Mouse (Mus musculus) stomach, embryonic 14.5 days (tissue): ENCODE data around the gene Wfdc1. TPM values are rescaled to one million over a fixed set of nuclear protein-coding genes. Genes with fewer than 3 reads are reported as not detected.

Experiments used
- ATAC-seq: fragments of 200-750 bp; cut with Nextera tagmentation; 2 replicates; pipeline ENCODE4 v1.8.0; 2017; ENCODE audit warnings: low read depth, moderate TSS enrichment; ENCODE audit not compliant: insufficient number of reproducible peaks, insufficient read depth, low FRiP score
- H3K27ac ChIP-seq: fragments of 300-500 bp; sonication (generic); 2 replicates; pipeline ENCODE4 v1.5.1; 2014; ENCODE audit warnings: mild to moderate bottlenecking, low read length, moderate library complexity, mixed read lengths
- H3K27me3 ChIP-seq: fragments of 300-500 bp; sonication (generic); 2 replicates; pipeline ENCODE4 v1.6.1; 2014; ENCODE audit warnings: low read length, control low read depth, mixed read lengths; ENCODE audit not compliant: control insufficient read depth, insufficient read depth
- H3K36me3 ChIP-seq: fragments of 300-500 bp; sonication (generic); 2 replicates; pipeline ENCODE4 v1.6.1; 2014; ENCODE audit warnings: mild to moderate bottlenecking, control low read depth, low read length, moderate library complexity, mixed read lengths; ENCODE audit not compliant: control insufficient read depth, insufficient read depth
- H3K4me1 ChIP-seq: fragments of 300-500 bp; sonication (generic); 2 replicates; pipeline ENCODE4 v1.6.1; 2014; ENCODE audit warnings: low read length, control low read depth, mixed read lengths; ENCODE audit not compliant: control insufficient read depth, insufficient read depth
- H3K4me2 ChIP-seq: fragments of 300-500 bp; sonication (generic); replicated peaks from 2 replicates; pipeline ENCODE4 v1.6.1; 2014; ENCODE audit warnings: low read depth, low read length, control low read depth
- H3K4me3 ChIP-seq: fragments of 300-500 bp; sonication (generic); 2 replicates; pipeline ENCODE4 v1.5.1; 2014; ENCODE audit warnings: low read depth, low read length, control low read depth
- H3K9ac ChIP-seq: fragments of 300-500 bp; sonication (generic); replicated peaks from 2 replicates; pipeline ENCODE4 v1.6.1; 2014; ENCODE audit warnings: low read depth, mild to moderate bottlenecking, control low read depth, low read length, moderate library complexity, mixed read lengths
- H3K9me3 ChIP-seq: fragments of 300-500 bp; sonication (generic); 2 replicates; pipeline ENCODE4 v1.6.1; 2016; ENCODE audit warnings: low read depth, low read length, control low read depth; ENCODE audit not compliant: control insufficient read depth
- WGBS: fragments of 180-500 bp; shearing (Covaris S2); extraction: QIAGEN DNeasy Blood & Tissue Kit; methylation state at CpG from one replicate; pipeline ENCODE4 v1.1.7; 2014; 5-methylcytosine and 5-hydroxymethylcytosine counted together
- polyA plus RNA-seq: library from polyadenylated mRNA; unstranded; fragments of >200 nt; fragmentation: Nextera tagmentation; extraction: Ambion mirVana; gene quantifications from 2 replicates; pipeline ENCODE4 v1.2.1, GENCODE M21; 2014

Gene Wfdc1
- polyA plus RNA-seq, 1 experiment from 2014 or later: 12.6 TPM

GRCm38 (mm10) chr8:119623744-119624143, 42.4 kb upstream of the Wfdc1 start:
- Histone ChIP-seq H3K4me3 (no peak overlapping the region), H3K4me2 (no peak overlapping the region), H3K9ac (no peak overlapping the region), H3K27ac (no peak overlapping the region), H3K9me3 (no peaks in the 10 kb centered on the region), H3K27me3 (no peaks in the 10 kb centered on the region), H3K36me3 (no peaks in the 10 kb centered on the region), H3K4me1 (peaks cover 3% of the 10 kb centered on the region; the same call in 1 of the 2 replicates)
- ATAC-seq: no peak
- WGBS: 73% methylated on average over 1 of the region's 1 CpGs

GRCm38 (mm10) chr8:119624916-119625315, 41.2 kb upstream of the Wfdc1 start:
- no peak overlapping the region for H3K9ac ChIP-seq
- H3K9me3 ChIP-seq: no peaks in the 10 kb centered on the region
- no peak for ATAC-seq
- 84% methylated on average over 7 of the region's 7 CpGs for WGBS
- H3K27me3 ChIP-seq: no peaks in the 10 kb centered on the region
- no peaks in the 10 kb centered on the region for H3K36me3 ChIP-seq
- no peak overlapping the region for H3K4me2 ChIP-seq
- peaks cover 3% of the 10 kb centered on the region; the same call in 1 of the 2 replicates for H3K4me1 ChIP-seq
- no peak overlapping the region for H3K4me3 ChIP-seq
- no peak overlapping the region for H3K27ac ChIP-seq

- Histone ChIP-seq H3K9ac (no peak overlapping the region), H3K36me3 (no peaks in the 10 kb centered on the region), H3K27me3 (no peaks in the 10 kb centered on the region), H3K4me3 (no peak overlapping the region), H3K4me1 (peaks cover 3% of the 10 kb centered on the region; the same call in 1 of the 2 replicates), H3K9me3 (no peaks in the 10 kb centered on the region), H3K4me2 (no peak overlapping the region), H3K27ac (no peak overlapping the region)
- WGBS: 75% methylated on average over 22 of the region's 22 CpGs
- ATAC-seq: no peak
Measured at GRCm38 (mm10) chr8:119625788-119626187, 40.4 kb upstream of the Wfdc1 start.

GRCm38 (mm10) chr8:119627199-119627598, 39.0 kb upstream of the Wfdc1 start:
- H3K27ac ChIP-seq: no peak overlapping the region
- H3K9me3 ChIP-seq: no peaks in the 10 kb centered on the region
- 93% methylated on average over 7 of the region's 7 CpGs for WGBS
- H3K9ac ChIP-seq: no peak overlapping the region
- H3K4me2 ChIP-seq: no peak overlapping the region
- no peak for ATAC-seq
- H3K27me3 ChIP-seq: no peaks in the 10 kb centered on the region
- no peaks in the 10 kb centered on the region for H3K36me3 ChIP-seq
- peaks cover 3% of the 10 kb centered on the region; the same call in 1 of the 2 replicates for H3K4me1 ChIP-seq
- H3K4me3 ChIP-seq: no peak overlapping the region

- peaks cover 3% of the 10 kb centered on the region; the same call in 1 of the 2 replicates for H3K4me1 ChIP-seq
- 25% methylated on average over 10 of the region's 10 CpGs for WGBS
- H3K36me3 ChIP-seq: no peaks in the 10 kb centered on the region
- H3K4me3 ChIP-seq: no peak overlapping the region
- no peaks in the 10 kb centered on the region for H3K27me3 ChIP-seq
- no peak overlapping the region for H3K27ac ChIP-seq
- H3K4me2 ChIP-seq: no peak overlapping the region
- no peak for ATAC-seq
- H3K9me3 ChIP-seq: no peaks in the 10 kb centered on the region
- no peak overlapping the region for H3K9ac ChIP-seq
Measured at GRCm38 (mm10) chr8:119627613-119628359, 38.4 kb upstream of the Wfdc1 start.

- H3K27me3 ChIP-seq: 0 out of 2 replicates have a peak, but pooled peaks cover 4% of the 10 kb centered on the region
- peaks cover 9% of the 10 kb centered on the region for H3K4me1 ChIP-seq
- no peak overlapping the region for H3K27ac ChIP-seq
- no peak overlapping the region for H3K9ac ChIP-seq
- H3K9me3 ChIP-seq: no peaks in the 10 kb centered on the region
- H3K36me3 ChIP-seq: no peaks in the 10 kb centered on the region
- no peak overlapping the region for H3K4me3 ChIP-seq
- no peak for ATAC-seq
- WGBS: 43% methylated on average over 3 of the region's 3 CpGs
- H3K4me2 ChIP-seq: no peak overlapping the region
Measured at GRCm38 (mm10) chr8:119630841-119631240, 35.3 kb upstream of the Wfdc1 start.

GRCm38 (mm10) chr8:119632246-119632645, 33.9 kb upstream of the Wfdc1 start:
- WGBS: 78% methylated on average over 9 of the region's 9 CpGs
- Histone ChIP-seq H3K27ac (no peak overlapping the region), H3K4me1 (peaks cover 11% of the 10 kb centered on the region), H3K9me3 (no peaks in the 10 kb centered on the region), H3K27me3 (0 out of 2 replicates have a peak, but pooled peaks cover 4% of the 10 kb centered on the region), H3K36me3 (no peaks in the 10 kb centered on the region), H3K4me2 (no peak overlapping the region), H3K4me3 (no peak overlapping the region), H3K9ac (no peak overlapping the region)
- no peak for ATAC-seq

GRCm38 (mm10) chr8:119632909-119633308, 33.3 kb upstream of the Wfdc1 start:
- WGBS: 56% methylated on average over 29 of the region's 29 CpGs
- Histone ChIP-seq H3K4me1 (peaks cover 8% of the 10 kb centered on the region), H3K27me3 (0 out of 2 replicates have a peak, but pooled peaks cover 4% of the 10 kb centered on the region), H3K27ac (no peak overlapping the region), H3K9me3 (no peaks in the 10 kb centered on the region), H3K4me2 (no peak overlapping the region), H3K9ac (no peak overlapping the region), H3K4me3 (no peak overlapping the region), H3K36me3 (no peaks in the 10 kb centered on the region)
- ATAC-seq: no peak
